Mouse (Mus musculus): ENCODE data around the gene Gpi1.

GRCm38 (mm10) chr7:34206331-34206730, 23.8 kb downstream of the Gpi1 start:
- TF ChIP-seq POLR2A (IDR thresholded peaks at IDR 0.05; ENCODE audit: borderline replicate concordance, control insufficient read depth, low read depth, low read length) (no peak), CTCF (IDR thresholded peaks at IDR 0.05; ENCODE audit: control insufficient read depth, insufficient read depth, low read length) (no peak)

Measured in bone marrow, adult 2 months (tissue).